Mouse (Mus musculus) stomach, embryonic 14.5 days (tissue): Measurements from ENCODE around the gene Prss44. TPM values are rescaled to one million over a fixed set of nuclear protein-coding genes. Genes with fewer than 3 reads are reported as not detected.

Experiments
- ATAC-seq: fragments of 200-750 bp; cut with Nextera tagmentation; 2 replicates; pipeline ENCODE4 v1.8.0; 2017; ENCODE audit warnings: low read depth, moderate TSS enrichment; ENCODE audit not compliant: insufficient number of reproducible peaks, insufficient read depth, low FRiP score
- H3K27ac ChIP-seq: fragments of 300-500 bp; sonication (generic); 2 replicates; pipeline ENCODE4 v1.5.1; 2014; ENCODE audit warnings: mild to moderate bottlenecking, low read length, moderate library complexity, mixed read lengths
- H3K27me3 ChIP-seq: fragments of 300-500 bp; sonication (generic); 2 replicates; pipeline ENCODE4 v1.6.1; 2014; ENCODE audit warnings: low read length, control low read depth, mixed read lengths; ENCODE audit not compliant: control insufficient read depth, insufficient read depth
- H3K36me3 ChIP-seq: fragments of 300-500 bp; sonication (generic); 2 replicates; pipeline ENCODE4 v1.6.1; 2014; ENCODE audit warnings: mild to moderate bottlenecking, control low read depth, low read length, moderate library complexity, mixed read lengths; ENCODE audit not compliant: control insufficient read depth, insufficient read depth
- H3K4me1 ChIP-seq: fragments of 300-500 bp; sonication (generic); 2 replicates; pipeline ENCODE4 v1.6.1; 2014; ENCODE audit warnings: low read length, control low read depth, mixed read lengths; ENCODE audit not compliant: control insufficient read depth, insufficient read depth
- H3K4me2 ChIP-seq: fragments of 300-500 bp; sonication (generic); replicated peaks from 2 replicates; pipeline ENCODE4 v1.6.1; 2014; ENCODE audit warnings: low read depth, low read length, control low read depth
- H3K4me3 ChIP-seq: fragments of 300-500 bp; sonication (generic); 2 replicates; pipeline ENCODE4 v1.5.1; 2014; ENCODE audit warnings: low read depth, low read length, control low read depth
- H3K9ac ChIP-seq: fragments of 300-500 bp; sonication (generic); replicated peaks from 2 replicates; pipeline ENCODE4 v1.6.1; 2014; ENCODE audit warnings: low read depth, mild to moderate bottlenecking, control low read depth, low read length, moderate library complexity, mixed read lengths
- H3K9me3 ChIP-seq: fragments of 300-500 bp; sonication (generic); 2 replicates; pipeline ENCODE4 v1.6.1; 2016; ENCODE audit warnings: low read depth, low read length, control low read depth; ENCODE audit not compliant: control insufficient read depth
- WGBS: fragments of 180-500 bp; shearing (Covaris S2); extraction: QIAGEN DNeasy Blood & Tissue Kit; methylation state at CpG from one replicate; pipeline ENCODE4 v1.1.7; 2014; 5-methylcytosine and 5-hydroxymethylcytosine counted together
- polyA plus RNA-seq: library from polyadenylated mRNA; unstranded; fragments of >200 nt; fragmentation: Nextera tagmentation; extraction: Ambion mirVana; gene quantifications from 2 replicates; pipeline ENCODE4 v1.2.1, GENCODE M21; 2014

Prss44 gene
- not detected in 2 replicates for polyA plus RNA-seq

- Histone ChIP-seq H3K27me3 (no peaks in the 10 kb centered on the region), H3K4me2 (no peak within 1 kb of the TSS), H3K27ac (no peak within 1 kb of the TSS), H3K4me1 (no peaks in the 10 kb centered on the region), H3K36me3 (no peaks in the 10 kb centered on the region), H3K4me3 (no peak within 1 kb of the TSS), H3K9me3 (no peaks in the 10 kb centered on the region), H3K9ac (no peak within 1 kb of the TSS)
- no peak for ATAC-seq
- 59% methylated on average over 18 of the region's 18 CpGs for WGBS
Observed at GRCm38 (mm10) chr9:110813789-110814188, at the start of gene Prss44. Prss44 (plus strand) TSS chr9:110813994.

GRCm38 (mm10) chr9:110772336-110772735, 41.5 kb upstream of the Prss44 start:
- no peaks in the 10 kb centered on the region for H3K9me3 ChIP-seq
- WGBS = 88% methylated on average over 10 of the region's 10 CpGs
- no peak for ATAC-seq

GRCm38 (mm10) chr9:110774403-110775268, 39.2 kb upstream of the Prss44 start:
- 68% methylated on average over 15 of the region's 15 CpGs for WGBS
- no peak for ATAC-seq
- no peaks in the 10 kb centered on the region for H3K9me3 ChIP-seq
- no peak overlapping the region for H3K4me2 ChIP-seq
- H3K4me3 ChIP-seq = no peak overlapping the region
- H3K27me3 ChIP-seq = no peaks in the 10 kb centered on the region
- no peak overlapping the region for H3K9ac ChIP-seq
- H3K4me1 ChIP-seq = peaks cover 3% of the 10 kb centered on the region; the same call in 1 of the 2 replicates
- no peak overlapping the region for H3K27ac ChIP-seq
- H3K36me3 ChIP-seq = no peaks in the 10 kb centered on the region

More at GRCm38 (mm10) chr9:110772336-110772735, 41.5 kb upstream of the Prss44 start:
- Histone ChIP-seq H3K4me3 (no peak overlapping the region), H3K27me3 (no peaks in the 10 kb centered on the region), H3K9ac (no peak overlapping the region), H3K4me1 (peaks cover 3% of the 10 kb centered on the region; the same call in 1 of the 2 replicates), H3K4me2 (no peak overlapping the region), H3K36me3 (no peaks in the 10 kb centered on the region), H3K27ac (no peak overlapping the region)

DNA sequence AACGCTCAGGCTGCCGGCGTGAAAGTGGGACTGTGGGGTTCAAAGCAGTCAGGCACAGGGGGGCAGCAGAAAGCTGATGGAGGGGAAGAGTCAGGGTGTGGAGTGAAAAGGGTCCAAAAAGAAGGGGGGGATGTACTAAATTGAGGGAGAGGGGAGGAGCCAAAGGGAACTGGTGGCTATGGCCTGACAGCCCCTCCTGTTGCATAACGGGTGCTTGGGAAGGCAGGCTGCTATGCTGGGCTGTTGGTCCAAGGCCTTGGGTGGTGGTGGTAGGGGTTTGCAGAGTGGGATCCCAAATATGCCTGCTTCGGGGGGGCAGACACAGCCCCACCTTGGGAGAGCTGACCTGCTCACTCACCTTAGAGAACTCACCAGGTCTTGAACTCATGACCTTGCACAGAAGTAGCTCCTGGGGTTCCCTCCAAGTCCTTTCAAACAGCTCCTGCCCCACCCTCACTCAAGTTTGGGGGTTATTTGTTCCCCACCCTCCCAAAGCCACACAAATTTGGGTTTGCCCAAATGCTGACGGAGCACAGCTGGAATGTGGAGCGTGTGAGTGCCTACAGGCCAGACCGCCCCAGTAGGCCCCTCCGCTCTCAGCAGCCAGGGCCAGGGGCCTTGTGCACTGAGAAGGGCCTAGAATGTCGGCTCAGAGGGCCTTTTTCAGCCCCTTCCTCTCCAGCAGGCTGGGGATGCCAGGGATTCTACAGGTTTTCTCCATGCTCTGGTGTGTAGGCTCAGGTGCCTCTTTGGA, 38.3 kb upstream of the Prss44 start:
- 73% methylated on average over 10 of the region's 10 CpGs for WGBS
- H3K4me3 ChIP-seq = no peak overlapping the region
- H3K36me3 ChIP-seq = no peaks in the 10 kb centered on the region
- no peak overlapping the region for H3K9ac ChIP-seq
- no peaks in the 10 kb centered on the region for H3K9me3 ChIP-seq
- no peak for ATAC-seq
- H3K27me3 ChIP-seq = no peaks in the 10 kb centered on the region
- H3K27ac ChIP-seq = no peak overlapping the region
- H3K4me1 ChIP-seq = peaks cover 3% of the 10 kb centered on the region; the same call in 1 of the 2 replicates
- H3K4me2 ChIP-seq = no peak overlapping the region

DNA sequence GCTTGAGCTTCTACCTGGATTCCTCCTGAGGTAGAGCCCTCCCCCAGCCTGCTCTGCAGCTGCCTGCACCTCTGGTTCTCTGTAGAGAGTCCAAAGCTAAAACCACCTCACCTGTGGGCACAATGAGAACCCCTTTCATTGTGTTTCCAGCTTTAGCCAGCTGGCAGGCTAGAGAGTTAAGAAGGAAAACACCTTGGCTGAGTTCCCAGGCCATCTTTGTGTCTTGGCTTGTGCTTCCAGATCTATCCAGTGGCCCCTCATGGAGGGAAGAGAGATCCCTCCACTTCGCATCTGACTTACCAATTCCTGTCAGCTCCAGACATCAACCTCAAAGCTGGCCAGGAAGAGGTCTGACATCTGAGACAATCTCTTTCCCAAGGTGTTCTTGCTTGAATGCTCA, 35.7 kb upstream of the Prss44 start:
- Histone ChIP-seq H3K27me3 (no peaks in the 10 kb centered on the region), H3K9ac (no peak overlapping the region), H3K27ac (no peak overlapping the region), H3K4me2 (no peak overlapping the region), H3K36me3 (no peaks in the 10 kb centered on the region), H3K4me3 (no peak overlapping the region), H3K4me1 (peaks cover 7% of the 10 kb centered on the region; the same call in 1 of the 2 replicates), H3K9me3 (no peaks in the 10 kb centered on the region)
- 80% methylated on average over 1 of the region's 1 CpGs for WGBS
- ATAC-seq = no peak

DNA sequence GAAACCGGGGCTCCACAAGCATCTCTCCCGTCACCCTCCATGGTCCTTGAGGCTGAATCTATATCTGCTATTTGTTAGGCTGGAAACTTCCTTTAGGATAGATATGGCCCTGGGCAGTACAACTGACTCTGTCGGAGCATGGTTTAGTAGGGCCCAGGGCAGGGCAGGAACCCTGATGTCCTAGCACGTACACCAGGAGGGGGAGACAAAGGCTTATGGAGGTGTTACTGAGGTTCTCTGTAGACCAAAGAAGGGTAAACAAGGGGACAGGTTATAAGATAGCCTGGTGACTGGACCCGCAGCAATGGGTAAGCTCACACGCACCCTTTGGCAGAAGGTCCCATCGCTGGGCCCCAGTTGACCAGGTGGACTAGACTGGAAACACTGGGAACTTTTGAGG, 35.2 kb upstream of the Prss44 start:
- no peak for ATAC-seq
- no peaks in the 10 kb centered on the region for H3K36me3 ChIP-seq
- WGBS = 82% methylated on average over 7 of the region's 7 CpGs
- no peak overlapping the region for H3K4me2 ChIP-seq
- H3K27me3 ChIP-seq = no peaks in the 10 kb centered on the region
- peaks cover 7% of the 10 kb centered on the region; the same call in 1 of the 2 replicates for H3K4me1 ChIP-seq
- no peaks in the 10 kb centered on the region for H3K9me3 ChIP-seq
- H3K4me3 ChIP-seq = no peak overlapping the region
- no peak overlapping the region for H3K9ac ChIP-seq
- H3K27ac ChIP-seq = no peak overlapping the region

DNA sequence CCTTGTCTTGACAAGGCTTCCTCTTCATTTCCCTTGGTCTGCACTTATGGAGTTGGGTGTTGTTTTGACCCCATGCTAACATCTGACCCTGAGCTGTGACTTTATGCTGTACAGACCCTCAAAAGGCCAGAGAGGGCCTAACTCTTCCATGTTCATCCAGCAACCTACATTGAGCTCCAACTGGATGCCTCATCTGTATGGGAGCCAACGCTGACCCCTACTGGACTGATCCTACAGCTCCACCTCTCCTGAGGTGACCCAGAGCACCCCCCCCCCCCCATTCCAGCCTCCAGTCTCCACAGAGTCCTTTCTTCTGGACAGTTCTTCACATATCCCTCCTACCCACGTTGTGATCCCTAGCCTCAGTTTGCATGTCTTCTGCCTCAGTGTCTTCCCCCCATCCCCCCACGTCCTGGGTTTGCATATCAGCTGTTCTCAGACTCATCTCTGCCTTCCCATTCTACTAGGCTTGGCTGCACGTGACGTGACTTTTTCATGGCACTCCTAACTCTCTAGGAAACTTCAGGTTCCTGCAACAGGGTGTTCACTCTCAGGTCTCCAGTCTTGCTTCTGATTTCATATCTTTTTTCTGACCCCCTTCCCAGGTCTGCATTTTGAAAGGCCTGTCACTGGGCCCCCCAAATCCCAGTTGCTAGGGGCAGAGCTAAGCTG, 34.4 kb upstream of the Prss44 start:
- ATAC-seq = no peak
- peaks cover 7% of the 10 kb centered on the region; the same call in 1 of the 2 replicates for H3K4me1 ChIP-seq
- 71% methylated on average over 5 of the region's 5 CpGs for WGBS

DNA sequence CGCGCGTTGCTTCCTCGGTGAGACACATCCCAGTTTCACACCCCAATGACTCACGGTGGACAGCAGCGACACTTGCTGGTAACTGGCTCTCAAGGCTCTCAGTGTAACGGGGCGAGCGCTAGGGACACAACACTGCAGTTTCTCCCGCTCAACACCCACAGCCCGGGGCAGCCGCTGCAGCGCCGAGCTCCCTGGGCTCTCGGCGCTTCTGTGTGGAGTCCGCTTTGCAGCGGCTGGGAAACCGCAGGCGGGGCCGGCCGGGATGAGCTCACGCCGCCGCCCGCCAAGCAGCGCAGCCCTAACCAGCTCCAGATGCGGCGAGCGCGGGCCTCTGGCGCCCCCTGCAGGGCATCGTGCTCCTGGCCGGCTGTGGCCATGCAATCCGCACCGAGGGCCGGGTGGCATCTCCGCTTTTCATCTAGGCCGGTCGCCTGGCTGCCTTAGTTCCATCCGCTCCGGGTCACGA, 32.5 kb upstream of the Prss44 start:
- H3K9ac ChIP-seq = peak overlapping the region; percentile 45
- peak overlapping the region; percentile 68 for H3K4me2 ChIP-seq
- no peaks in the 10 kb centered on the region for H3K36me3 ChIP-seq
- H3K4me1 ChIP-seq = peaks cover 5% of the 10 kb centered on the region; the same call in 1 of the 2 replicates
- no peaks in the 10 kb centered on the region for H3K9me3 ChIP-seq
- H3K4me3 ChIP-seq = peak overlapping the region; percentile 40
- H3K27me3 ChIP-seq = no peaks in the 10 kb centered on the region
- H3K27ac ChIP-seq = no peak overlapping the region
- peak; percentile 92 for ATAC-seq
- WGBS = under 1% methylated on average over 43 of the region's 43 CpGs

More for the DNA sequence above, 34.4 kb upstream of the Prss44 start:
- Histone ChIP-seq H3K27me3 (no peaks in the 10 kb centered on the region), H3K27ac (no peak overlapping the region), H3K36me3 (no peaks in the 10 kb centered on the region), H3K9ac (no peak overlapping the region), H3K4me2 (no peak overlapping the region), H3K4me3 (no peak overlapping the region), H3K9me3 (no peaks in the 10 kb centered on the region)
